Mouse (Mus musculus) kidney, postnatal 36 days (tissue): Measurements from ENCODE around the gene Ric1.

Source experiments
- DNase-seq, 2 experiments: peaks; one replicate each; pipeline ENCODE4 v3.0.0; 2021 to 2022; ENCODE audit warnings: mixed read lengths in 2 of 2

Gene Ric1

DNA sequence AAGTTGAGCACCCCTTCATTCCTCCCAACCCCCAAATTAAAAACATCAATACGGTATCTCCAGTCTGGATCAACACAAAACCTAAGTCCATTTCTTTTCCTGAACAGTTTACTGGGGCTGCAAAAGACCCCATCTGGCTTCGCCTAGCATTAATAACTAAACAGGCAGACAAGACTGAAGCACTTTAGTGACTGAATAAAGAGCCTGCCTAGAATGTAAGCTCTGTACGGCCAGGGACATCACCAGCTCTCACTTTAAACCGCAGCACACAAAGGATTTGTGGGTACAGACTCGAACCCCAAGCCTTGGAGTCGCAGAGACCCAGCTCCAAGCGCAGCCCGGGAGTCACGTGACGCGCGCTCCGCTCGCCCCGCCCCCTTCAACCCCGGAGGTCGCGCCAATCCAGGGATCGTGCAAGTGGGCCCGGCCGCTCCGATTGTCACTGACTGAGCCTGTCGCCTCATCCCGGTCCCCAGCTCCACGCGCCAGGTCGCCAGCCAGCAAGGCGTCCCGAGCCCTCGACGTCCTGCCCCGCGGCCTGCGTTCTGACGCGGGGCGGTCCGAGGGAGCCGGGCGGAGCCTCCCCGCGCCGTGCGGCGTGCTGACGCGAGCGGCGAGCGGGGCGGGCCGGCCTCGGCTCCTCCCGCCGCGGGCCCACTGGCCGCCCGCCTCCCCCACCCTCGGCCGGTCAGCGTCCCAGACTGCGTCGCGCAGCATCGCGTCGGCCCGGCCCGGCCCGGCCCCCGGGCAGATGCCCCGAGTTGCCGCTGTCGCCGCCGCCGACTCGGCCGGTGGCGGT is at the start of gene Ric1:
Ric1 (plus strand) TSS at position 646 of the 799 bp plus-strand sequence.
- DNase-seq = peak; percentile 87 to 95

DNA sequence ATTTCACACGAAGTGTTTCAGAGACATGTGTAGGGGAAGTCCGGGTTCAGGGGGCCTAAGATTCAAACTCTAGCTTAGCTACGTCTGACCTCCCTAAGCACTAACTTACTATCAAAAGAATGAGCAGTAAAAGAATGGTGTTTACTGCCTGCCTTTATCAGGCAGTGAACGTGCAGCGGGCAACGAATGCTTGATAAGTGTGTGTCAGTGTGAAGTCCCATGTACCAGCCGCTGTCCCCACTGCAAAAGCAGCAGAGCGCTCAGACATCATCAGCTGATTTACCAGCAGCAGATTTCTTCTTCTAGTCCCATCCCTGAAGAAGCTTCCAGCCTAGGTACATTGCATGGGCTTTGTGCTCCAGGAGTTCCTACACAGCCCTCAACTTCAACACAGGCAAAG is 49.7 kb upstream of the Ric1 start:
- no peak for DNase-seq

DNA sequence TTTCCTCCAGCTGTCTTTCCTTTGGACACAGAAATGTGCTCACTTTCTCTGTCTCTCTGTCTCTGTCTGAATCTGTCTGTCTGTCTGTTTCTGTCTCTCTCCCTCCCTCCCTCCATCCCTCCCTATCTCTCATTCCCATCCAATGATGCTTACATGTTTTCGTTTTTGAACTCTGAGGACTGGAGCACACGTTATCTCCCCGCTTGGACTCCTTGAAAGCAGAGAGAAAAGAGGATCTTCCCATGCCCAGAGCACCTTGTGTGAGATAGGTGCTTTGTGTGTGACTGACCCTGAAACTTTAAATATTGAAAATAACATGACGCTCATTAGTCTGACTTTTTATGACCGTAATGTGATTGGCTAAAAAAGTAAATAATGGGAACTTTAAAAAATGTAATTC is 49.1 kb upstream of the Ric1 start:
- DNase-seq = no peak

DNA sequence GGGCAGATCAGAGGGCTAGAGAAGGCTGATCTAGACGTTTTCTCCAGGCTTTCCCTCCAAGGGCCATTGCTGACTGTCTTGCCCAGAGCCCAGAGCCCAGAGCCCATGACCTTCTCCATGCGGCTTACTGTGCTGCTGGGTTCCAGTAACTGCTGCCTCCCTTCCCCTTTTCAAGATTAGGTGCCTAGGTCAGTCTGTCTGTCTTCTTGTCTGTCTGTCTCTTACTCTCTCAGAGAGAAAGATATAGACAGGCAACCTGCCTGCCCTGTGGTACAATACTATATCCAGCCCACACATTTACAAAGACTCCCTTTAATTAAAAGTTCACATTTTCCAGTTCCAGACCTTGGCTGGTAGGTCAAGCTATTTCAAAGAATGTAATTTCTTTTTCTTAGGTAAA is 47.3 kb upstream of the Ric1 start:
- DNase-seq = no peak

DNA sequence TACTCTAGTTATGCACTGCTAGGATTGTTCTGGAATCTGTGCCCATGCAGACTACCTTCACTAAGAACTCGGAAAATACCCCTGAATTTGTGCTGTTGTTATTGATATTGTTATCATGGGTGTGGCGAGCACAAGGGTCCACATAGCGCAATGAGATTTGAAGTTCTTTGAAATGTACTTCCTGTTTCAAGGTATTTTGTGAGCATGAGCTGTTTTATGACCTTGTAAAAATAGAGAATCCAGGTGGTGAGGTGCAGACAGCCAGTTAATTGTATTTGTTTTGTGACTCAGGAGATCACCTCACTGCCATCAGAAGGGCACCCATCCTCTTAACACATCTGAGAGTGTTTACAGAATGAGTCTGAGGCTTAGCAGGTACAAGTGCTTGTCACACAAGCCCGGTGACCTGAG is 46.9 kb upstream of the Ric1 start:
- no peak for DNase-seq

DNA sequence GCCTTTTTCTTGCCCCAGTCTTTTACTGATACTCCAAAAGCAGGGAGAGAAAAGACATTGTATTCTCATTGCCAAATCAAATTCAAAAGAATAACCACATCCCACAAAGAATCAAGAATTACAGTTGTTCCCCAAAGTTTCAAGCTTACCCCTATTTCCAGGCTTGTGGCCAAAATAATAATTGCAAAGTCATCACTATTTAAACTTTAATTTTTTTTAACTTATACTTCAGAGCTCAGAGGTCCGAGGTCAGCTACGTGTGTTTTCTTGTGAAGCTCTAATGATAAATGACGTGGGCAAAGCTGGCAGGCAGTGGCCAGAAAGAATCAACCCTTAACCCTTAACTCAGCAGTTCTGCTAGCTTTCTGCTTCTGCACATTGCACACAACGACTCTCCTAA is 43.5 kb upstream of the Ric1 start:
- DNase-seq = no peak

DNA sequence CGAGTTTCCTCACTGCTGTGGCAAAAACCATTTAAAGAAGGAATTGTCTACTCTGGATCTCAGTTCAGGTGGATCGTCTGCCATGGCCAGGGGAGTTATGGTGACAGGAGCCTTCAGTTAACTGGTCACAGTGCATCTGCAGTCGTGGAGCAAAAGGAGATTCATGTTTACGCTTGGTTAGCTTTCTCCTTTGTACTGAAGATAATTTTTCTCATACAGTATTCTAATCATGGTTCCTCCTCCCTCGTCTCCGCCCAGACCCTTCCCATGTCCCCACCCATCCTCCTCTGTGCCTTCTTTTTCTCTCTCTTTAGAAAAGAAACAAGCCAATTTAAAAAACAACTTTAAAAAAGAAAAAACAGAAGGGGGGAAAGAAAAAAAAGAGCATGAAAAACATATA is 40.5 kb upstream of the Ric1 start:
- DNase-seq = no peak

DNA sequence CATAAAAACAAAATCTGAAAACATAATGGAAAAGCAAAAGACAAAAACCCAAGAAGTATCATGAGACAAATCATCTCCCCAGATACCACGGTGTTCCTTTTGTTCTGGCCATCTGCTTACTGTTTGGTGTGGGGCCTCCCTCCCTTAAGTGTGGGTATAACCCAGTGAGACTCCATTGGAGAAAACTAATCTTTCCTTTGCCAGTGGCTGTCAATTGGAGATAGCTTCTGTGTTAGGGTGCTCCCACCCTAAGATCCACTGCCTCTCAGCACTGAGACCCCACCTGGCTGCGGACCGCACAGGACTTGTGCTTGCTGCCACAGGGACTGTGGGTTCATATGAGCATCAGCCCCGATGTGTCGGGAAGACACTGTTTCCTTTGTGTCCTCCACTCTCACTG is 39.9 kb upstream of the Ric1 start:
- DNase-seq = no peak

DNA sequence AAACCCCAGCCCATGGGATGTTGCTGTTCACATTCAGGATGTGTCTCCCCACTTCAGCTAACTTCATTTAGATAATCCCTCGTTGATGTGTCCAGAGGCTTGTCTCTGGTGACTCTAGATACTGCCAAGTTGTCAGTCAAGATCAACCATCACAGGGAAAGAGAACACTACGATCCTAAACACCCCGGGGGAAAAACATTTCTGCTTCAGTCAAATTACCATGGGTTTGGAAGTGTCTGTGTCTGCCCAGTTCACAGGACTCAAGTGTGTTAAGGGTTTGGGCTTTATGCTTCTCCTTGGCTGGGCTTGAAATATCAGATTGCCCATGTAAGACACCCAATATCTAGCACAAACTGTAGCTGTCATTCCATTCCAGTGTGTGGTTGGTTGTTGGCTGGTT is 39.4 kb upstream of the Ric1 start:
- no peak for DNase-seq

DNA sequence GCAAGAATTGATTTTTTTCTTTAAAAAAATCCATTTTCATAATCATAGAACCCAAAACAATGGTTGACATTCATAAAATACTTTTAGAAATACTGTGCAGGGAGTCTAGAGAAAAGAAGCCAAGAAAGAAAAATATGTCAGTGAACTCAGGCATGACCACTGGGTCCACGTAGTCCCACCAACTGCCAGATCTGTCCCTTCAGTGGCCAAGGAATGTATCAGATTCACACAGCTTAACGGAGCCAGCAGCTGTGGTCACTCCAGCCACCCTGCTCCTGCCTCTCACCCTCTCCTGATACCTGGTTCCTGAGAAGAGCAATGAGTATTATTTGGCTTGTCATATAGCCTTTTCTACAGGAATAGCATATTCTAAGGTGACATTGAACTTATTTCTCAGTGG is 38.7 kb upstream of the Ric1 start:
- no peak for DNase-seq

DNA sequence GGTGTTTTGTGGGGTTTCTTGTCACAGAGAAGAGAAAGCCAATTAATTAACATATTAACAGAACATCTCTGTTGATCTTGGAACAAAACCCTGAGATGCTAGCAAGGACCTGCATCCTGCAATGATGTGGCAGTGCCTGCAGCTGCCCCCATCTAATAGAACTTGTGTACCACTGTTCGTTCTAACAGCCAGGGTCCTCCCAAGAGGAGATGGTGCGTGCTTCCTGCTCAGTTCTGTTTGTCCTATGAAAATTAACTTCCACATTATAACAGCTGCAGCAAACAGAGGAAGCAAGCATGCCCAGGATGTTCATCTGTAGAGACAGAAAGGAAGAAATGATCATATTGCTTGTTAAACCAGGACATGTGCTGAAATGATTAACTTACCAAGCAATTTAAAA is 37.5 kb upstream of the Ric1 start:
- no peak for DNase-seq

DNA sequence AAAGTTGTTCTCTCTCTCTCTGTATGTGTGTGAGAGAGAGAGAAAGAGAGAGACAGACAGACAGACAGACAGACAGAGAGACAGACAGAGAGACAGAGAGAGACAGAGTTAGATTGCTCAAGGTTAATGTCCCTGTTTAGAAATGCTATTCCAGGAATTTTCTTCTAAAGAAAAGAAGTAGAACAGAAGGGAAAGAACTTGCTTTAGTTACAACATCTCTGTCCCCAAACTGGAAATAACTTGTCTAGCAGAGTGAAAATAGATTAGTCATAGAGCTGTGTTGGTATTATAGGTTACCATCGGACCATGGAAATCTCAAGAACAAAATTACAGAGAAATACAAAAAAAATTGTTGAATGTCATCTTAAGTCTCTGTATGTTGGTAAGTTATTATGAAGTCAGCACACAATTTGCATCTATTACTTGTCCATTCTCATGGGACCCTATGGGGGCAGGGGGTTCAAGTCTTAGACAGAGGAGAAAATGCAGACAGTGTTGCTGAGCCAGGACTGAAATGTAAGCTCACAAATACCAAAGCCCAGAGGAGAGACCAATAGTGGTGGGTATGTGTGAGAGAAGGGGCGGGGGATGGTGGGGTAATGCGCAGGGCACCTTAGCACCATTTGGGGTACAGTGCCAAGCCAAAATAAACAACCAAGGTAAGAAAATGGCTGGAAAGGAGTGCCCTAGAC is 36.7 kb upstream of the Ric1 start:
- no peak for DNase-seq

DNA sequence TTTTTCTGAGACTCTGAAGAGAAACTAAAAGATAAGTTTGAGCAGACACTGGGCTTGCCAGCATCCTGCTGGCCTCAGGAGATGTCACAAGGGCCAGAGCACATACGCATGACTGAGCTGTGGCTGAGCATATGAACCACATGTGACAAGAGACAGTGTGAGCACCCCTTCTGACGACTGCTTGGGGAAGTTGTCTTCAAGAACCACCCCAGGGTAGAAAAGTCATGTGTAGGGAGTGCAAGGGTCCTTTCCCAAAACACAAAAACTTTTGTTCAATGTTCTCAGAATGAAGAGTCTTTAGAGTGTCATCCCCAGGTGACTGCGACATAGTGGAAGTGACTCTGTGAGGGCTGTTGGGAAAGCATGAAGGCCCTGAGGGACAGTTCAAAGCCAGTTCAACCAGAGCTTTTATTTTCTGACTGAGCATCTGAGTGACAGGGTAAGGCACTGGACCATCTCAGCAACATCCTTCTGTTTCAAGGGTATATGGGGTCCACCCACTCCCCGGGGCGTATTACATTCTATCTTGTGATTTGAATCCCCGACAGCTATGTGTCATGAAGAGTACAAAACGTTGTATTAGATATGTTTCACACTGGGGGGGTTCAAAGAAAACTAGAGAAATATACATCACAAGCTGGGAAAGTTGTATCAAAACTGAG is 35.4 kb upstream of the Ric1 start:
- no peak for DNase-seq

DNA sequence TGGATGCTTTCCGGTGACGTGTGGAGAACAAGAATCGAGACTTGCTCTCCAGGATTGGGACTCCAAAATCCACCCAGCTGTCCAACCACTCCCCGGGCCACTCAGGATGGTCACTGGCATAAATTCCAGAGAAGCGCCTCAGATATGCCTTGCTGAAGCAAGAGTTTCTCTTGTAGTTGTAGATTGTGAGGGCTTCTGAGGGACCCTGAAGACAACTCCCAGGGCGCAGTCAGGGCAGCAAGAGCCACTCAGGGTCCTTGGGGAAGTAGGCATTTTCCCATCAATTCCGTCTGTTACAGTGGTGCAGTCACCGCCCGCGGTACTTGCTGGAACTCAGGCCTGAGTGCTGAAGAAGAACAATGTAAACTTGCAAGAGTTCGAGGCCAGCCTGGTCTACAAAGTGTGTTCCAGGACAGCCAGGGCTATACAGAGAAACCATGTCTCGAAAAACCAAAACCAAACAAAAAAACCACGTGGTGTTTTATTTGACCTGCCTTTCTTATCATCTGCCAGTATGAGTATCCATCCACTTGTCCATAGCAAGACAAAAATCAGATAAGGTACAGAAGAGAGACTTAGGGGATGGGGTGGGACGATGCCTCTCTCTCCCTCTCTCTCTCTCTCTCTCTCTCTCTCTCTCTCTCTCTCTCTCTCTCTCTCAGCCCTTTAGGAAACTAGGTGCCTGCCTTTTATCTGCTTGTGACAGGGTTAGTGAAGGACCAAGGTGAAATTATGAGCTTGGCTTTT is 34.6 kb upstream of the Ric1 start:
- DNase-seq = no peak

DNA sequence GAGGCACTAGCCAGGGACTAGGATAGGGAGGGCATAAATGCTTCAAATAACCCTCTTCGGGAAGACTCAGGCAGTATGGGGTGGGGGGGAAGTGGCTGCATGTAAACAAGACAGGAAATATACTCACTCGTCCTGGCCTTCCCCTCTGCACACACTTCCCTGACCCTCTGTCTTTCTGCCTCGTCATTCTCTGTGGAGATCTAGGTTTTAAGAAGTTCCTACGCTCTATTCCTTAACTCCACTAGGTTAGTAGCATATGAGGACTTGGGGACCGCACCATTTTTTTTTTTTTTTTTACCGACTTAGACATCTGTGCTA is 34.0 kb upstream of the Ric1 start:
- no peak for DNase-seq

DNA sequence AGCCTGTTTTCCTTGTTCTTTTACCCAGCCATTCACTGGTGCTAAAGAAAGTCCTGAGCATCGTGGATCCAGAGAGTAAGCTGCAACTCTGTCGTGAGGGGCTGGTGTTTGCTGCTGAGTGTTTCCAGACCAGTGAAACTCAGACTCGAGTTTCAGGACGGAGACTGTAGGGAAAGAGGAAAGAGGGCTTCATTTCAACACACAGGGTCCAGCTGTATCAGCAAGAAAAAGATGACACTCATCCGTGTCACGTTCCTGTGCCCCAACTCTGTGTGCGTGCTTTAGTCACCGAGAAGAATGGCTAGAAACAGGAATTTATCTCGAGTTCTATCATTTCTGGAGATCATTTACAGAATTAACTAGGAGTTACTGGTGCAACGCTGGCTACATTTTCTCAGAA is 33.7 kb upstream of the Ric1 start:
- no peak for DNase-seq

DNA sequence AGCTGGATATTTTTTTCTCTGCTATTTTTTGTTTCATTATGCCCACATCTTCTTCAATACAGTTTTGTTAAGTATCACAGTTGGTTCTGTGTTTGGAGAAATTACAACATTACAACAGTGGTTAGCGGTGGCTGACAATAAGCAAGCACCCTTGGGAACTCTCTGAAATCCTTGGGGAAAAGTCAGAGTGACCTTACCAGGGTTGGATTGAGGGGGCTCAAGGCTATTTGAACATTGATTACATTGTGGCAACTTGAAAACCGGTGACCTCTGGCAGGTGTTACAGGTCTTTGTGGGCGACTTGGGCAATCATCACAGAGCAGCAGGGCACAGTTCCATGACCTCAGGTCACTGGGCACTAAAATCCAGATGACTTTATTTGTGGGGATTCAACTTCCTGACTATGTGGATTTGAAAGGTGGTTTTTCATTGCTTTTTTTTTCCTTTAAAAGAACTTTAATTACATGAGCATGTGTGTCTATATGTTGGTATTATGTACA is 32.2 kb upstream of the Ric1 start:
- DNase-seq = peak in 1 of 2 experiments; percentile 37

DNA sequence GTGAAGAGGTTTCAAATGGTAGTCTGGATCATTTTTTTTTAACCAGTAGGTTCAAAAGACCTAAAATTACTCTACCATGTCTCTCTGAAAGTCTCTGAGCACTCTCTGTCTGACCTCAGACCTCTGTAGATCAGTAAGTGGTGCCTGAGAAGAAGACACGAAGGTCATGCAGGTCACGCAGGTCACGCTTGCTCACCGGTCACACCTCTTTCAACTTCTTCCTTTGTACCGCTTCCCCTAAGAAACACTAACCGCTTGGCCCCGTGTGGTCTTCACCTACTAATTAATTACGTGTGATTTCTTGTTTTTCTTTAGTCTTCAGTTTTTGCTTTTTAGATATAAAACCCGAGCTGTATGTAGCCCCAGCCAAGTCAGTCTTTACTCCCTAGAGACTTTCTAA is 30.6 kb upstream of the Ric1 start:
- DNase-seq = peak in 1 of 2 experiments; percentile 49

DNA sequence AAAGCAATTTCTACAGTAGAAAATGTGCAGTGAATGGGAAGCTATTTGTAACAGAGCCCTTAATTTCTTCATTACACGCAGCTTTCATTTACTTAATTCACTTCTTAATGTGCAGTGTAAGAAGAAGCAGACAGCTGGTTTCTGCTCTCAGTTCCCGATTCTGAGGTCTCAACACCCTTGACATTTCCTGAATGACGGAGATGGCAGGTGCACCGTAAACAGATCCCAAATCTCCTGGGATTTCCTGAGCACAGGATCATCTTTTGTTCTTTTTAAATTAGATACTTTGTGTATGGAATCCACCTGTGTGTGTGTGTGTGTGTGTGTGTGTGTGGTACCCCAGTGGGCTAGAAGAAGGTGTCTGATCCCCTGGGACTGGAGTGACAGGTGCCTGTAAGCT is 27.6 kb upstream of the Ric1 start:
- no peak for DNase-seq

DNA sequence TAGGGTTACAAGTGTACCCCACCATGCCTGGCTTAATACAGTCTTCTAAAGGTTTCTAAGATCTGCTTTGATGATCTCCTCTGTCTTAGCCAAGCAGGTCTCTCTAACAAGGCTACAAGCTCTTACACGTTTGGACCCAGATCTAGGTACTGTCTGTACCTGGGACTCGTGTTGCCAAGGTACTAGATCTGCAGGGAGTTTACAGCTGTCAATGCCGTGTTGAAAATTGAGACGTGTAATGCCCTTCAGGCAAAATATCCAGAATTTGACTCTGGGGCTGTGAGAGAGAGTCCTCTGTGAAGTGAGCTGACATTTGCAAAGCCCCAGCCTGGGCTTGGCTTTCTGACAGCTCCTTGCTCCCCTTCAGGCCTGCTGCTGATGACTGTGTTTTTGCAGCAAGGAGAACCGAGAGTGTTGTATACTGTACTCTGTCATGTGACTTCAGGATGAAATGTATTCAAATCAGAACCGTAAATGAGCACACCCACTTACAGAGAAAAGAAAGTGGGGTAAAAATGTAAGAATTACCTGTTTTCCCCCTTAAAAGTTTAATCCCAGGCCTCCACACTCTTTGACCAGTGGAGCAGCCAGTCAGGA is 26.0 kb upstream of the Ric1 start:
- no peak for DNase-seq

DNA sequence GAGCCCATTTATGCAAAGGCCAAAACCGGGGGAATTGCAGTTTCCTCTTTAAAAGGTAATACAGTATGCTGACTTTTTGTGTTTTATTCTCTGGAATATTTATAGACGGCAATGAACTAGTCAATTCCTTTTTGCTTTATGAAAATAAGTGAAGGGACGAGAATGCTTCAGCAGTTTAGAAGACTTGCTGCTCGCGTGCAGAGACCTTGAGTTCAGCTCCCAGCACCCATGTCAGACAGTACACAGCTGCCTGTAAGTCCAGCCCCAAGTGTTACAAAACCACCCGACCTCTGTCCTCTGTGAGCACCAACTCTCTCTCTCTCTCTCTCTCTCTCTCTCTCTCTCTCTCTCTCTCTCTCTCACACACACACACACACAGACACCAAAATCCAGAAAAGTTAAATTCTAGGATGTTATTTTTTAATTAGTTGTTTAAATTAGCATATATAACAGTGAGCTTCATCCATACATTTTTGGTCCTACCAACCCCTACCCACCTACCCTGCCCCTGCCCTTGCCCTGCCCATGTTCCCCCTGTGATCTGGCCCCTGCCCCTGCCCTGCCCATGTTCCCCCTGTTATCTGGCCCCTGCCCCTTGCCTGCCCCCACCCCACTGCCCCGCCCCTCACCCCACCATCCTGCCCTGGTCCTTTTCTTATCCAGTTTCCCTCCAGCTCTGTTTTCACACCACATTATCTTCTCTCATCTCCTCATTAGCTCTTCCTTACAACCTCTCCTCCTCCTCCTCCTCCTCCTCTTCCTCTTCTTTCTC is 25.1 kb upstream of the Ric1 start:
- peak; percentile 63 to 77 for DNase-seq

DNA sequence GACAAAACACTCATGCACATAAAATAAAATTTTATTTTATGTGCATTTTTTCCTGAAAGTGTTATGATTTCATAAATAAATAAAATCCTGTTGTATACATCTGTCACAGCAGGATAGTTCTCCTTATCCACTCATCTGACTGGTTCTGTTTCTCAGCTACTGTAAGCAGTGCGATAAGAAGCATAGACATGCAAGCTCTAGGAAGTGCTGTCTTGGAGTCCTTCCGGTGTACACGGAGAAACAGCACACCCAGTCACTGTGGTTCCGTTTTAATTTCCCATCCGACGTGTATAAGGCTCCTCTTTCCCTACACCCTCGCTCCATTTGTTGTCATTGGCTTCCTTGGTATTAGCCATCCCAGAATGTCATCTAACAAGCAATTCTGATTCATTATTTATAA is 24.2 kb upstream of the Ric1 start:
- no peak for DNase-seq
